Comparison of ENCODE assay signal across 22 mouse cellular contexts in the genomic region with DNA sequence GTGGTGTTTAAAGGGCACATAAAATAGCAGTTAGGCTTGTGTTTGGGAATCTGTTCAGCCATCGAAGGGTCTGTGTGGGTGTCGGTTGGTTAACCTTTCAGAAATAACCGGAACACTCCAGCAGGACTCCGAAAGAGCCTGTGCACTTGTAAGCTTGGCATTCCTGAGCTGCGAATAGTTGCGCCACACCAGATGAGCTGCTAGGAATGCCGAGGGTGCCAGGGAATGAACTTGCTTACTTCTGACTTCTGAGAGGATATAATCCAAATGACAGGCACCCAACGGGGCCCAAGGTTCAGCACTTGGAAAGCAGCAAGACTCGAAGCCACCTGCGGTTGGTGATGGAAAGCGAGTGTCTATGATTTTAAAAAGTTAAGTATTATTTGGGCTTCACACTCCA.
DNase-seq lines count a peak whose midpoint lies in the region; ATAC-seq lines count a peak whose summit lies in the region.
"Had no signal": no experiment of that assay in that cellular context is flagged by ENCODE, and none has a peak within 500 bp of the region (broad histone marks: within the 10 kb centered on the region; RNA-seq: fewer than 3 reads in every experiment).

No protein-coding gene starts in this region.

- no peak for ATAC-seq in heart, embryonic 16.5 days (replicated peaks; ENCODE audit: extremely low read depth, insufficient read depth, low FRiP score)
- ATAC-seq: inflammation-experienced regulatory T-cells, adult 6 months; liver, embryonic 12.5 days had no signal

- no peak overlapping the region for H3K4me2 ChIP-seq in heart, embryonic 16.5 days (ENCODE audit: low read depth, low read length)
- H3K4me2 ChIP-seq: hindbrain, embryonic 13.5 days; limb, embryonic 12.5 days; liver, embryonic 12.5 days; midbrain, embryonic 11.5 days; neural tube, embryonic 12.5 days had no signal

- no peak overlapping the region for H3K9ac ChIP-seq in heart, embryonic 16.5 days (ENCODE audit: low read length)
- H3K9ac ChIP-seq: hindbrain, embryonic 13.5 days; limb, embryonic 12.5 days; liver, embryonic 12.5 days; neural tube, embryonic 12.5 days had no signal

- peak overlapping the region; percentile 13; the same call in 1 of the 2 replicates for H3K27ac ChIP-seq in heart, embryonic 16.5 days (ENCODE audit: low read length)
- H3K27ac ChIP-seq: gastrocnemius, adult 2 months; hindbrain, embryonic 13.5 days; limb, embryonic 12.5 days; liver, embryonic 12.5 days; neural tube, embryonic 12.5 days had no signal

- H3K36me3 ChIP-seq in heart, embryonic 16.5 days (ENCODE audit: control insufficient read depth, insufficient read depth), result no peaks in the 10 kb centered on the region
- H3K36me3 ChIP-seq: hindbrain, embryonic 13.5 days; limb, embryonic 12.5 days; liver, embryonic 12.5 days; neural tube, embryonic 12.5 days had no signal

- H3K4me3 ChIP-seq in heart, embryonic 16.5 days (ENCODE audit: low read length), result no peak overlapping the region
- H3K4me3 ChIP-seq: gastrocnemius, adult 2 months; hindbrain, embryonic 13.5 days; limb, embryonic 12.5 days; liver, embryonic 12.5 days; neural tube, embryonic 12.5 days had no signal

- DNase-seq in heart, adult 9 months (ENCODE audit: low spot score in 2 of 2), result no peak
- DNase-seq in Muller cell, postnatal 12 days (ENCODE audit: inconsistent ontology term), result peak; percentile 43
- DNase-seq in fat pad, adult 2 months (ENCODE audit: extremely low read depth, low read depth, low spot score), result peak; percentile 36
- peak; percentile 69 for DNase-seq in lung, postnatal 10 days
- no peak for DNase-seq in neural tube, embryonic 10.5 days (ENCODE audit: extremely low spot score, low spot score)
- no peak for DNase-seq in spleen, postnatal 4 days (ENCODE audit: low spot score in 2 of 2)
- no peak for DNase-seq in layer of hippocampus, adult 9-10 months (ENCODE audit: low spot score)
- DNase-seq: adrenal gland, postnatal 36 days; cerebellum, adult 11-12 months; cerebellum, postnatal 14 days; embryo, embryonic 11 days; gastrocnemius, adult 2 months; kidney, adult 8-10 months; kidney, postnatal 14 days; layer of hippocampus, adult 9-11 months had no signal

- WGBS in heart, embryonic 16.5 days, result 54% methylated on average over 11 of the region's 11 CpGs

- no peaks in the 10 kb centered on the region for H3K9me3 ChIP-seq in heart, embryonic 16.5 days (replicated peaks; ENCODE audit: control insufficient read depth, low read length)
- H3K9me3 ChIP-seq: hindbrain, embryonic 13.5 days; limb, embryonic 12.5 days; liver, embryonic 12.5 days; neural tube, embryonic 12.5 days had no signal

- H3K4me1 ChIP-seq in heart, embryonic 16.5 days (ENCODE audit: control insufficient read depth, insufficient read depth, low read length), result peaks cover 8% of the 10 kb centered on the region
- H3K4me1 ChIP-seq: hindbrain, embryonic 13.5 days; limb, embryonic 12.5 days; liver, embryonic 12.5 days; neural tube, embryonic 12.5 days had no signal

- H3K27me3 ChIP-seq in heart, embryonic 16.5 days (ENCODE audit: control insufficient read depth, insufficient read depth, low read length), result no peaks in the 10 kb centered on the region
- H3K27me3 ChIP-seq: hindbrain, embryonic 13.5 days; limb, embryonic 12.5 days; liver, embryonic 12.5 days; neural tube, embryonic 12.5 days had no signal

Comparison
In these comparisons a context has a peak if more than half of its experiments do, and no peak if none do; other contexts are left out.
1. DNase-seq: peak in Muller cell, postnatal 12 days (single experiment), fat pad, adult 2 months (single experiment) and lung, postnatal 10 days (single experiment); none in heart, adult 9 months (0 of 2), neural tube, embryonic 10.5 days (single experiment), spleen, postnatal 4 days (0 of 2) and layer of hippocampus, adult 9-10 months (single experiment).